Mouse (Mus musculus) midbrain, embryonic 14.5 days (tissue): ENCODE data around the gene Nktr. TPM values are rescaled to one million over a fixed set of nuclear protein-coding genes. Genes with fewer than 3 reads are reported as not detected.
A peak's percentile ranks its signal among the peaks of the same experiment; 100 is the strongest.

Source experiments
- ATAC-seq: fragments of 200-750 bp; cut with Nextera tagmentation; 2 replicates; pipeline ENCODE4 v1.8.0; 2017; ENCODE audit warnings: moderate number of reproducible peaks, moderate library complexity; ENCODE audit not compliant: low FRiP score, low TSS enrichment
- DNase-seq: peaks from one replicate; pipeline ENCODE4 v3.0.0-alpha.2; 2015
- H3K27ac ChIP-seq: fragments of 300-500 bp; sonication (generic); replicated peaks from 2 replicates; pipeline ENCODE4 v1.5.1; 2014; ENCODE audit warnings: mild to moderate bottlenecking, low read depth, low read length, moderate library complexity
- H3K27me3 ChIP-seq: fragments of 300-500 bp; sonication (generic); 2 replicates; pipeline ENCODE4 v1.6.1; 2014; ENCODE audit warnings: low read length, control low read depth, mixed read lengths; ENCODE audit not compliant: control insufficient read depth, insufficient read depth
- H3K36me3 ChIP-seq: fragments of 300-500 bp; sonication (generic); 2 replicates; pipeline ENCODE4 v1.6.1; 2014; ENCODE audit warnings: low read length, control low read depth; ENCODE audit not compliant: control insufficient read depth, insufficient read depth
- H3K4me1 ChIP-seq: fragments of 300-500 bp; sonication (generic); 2 replicates; pipeline ENCODE4 v1.6.1; 2014; ENCODE audit warnings: mild to moderate bottlenecking, antibody characterized with exemption, low read length, control low read depth; ENCODE audit not compliant: control insufficient read depth, insufficient read depth
- H3K4me2 ChIP-seq: fragments of 300-500 bp; sonication (generic); 2 replicates; pipeline ENCODE4 v1.6.1; 2014; ENCODE audit warnings: mild to moderate bottlenecking, low read length, moderate library complexity
- H3K4me3 ChIP-seq: fragments of 300-500 bp; sonication (generic); replicated peaks from 2 replicates; pipeline ENCODE4 v1.5.1; 2014; ENCODE audit warnings: low read depth, low read length
- H3K9ac ChIP-seq: fragments of 300-500 bp; sonication (generic); replicated peaks from 2 replicates; pipeline ENCODE4 v1.6.1; 2014; ENCODE audit warnings: mild to moderate bottlenecking, low read length, moderate library complexity
- H3K9me3 ChIP-seq: fragments of 300-500 bp; sonication (generic); 2 replicates; pipeline ENCODE4 v1.6.1; 2016; ENCODE audit warnings: low read length, control low read depth, mixed read lengths; ENCODE audit not compliant: control insufficient read depth
- WGBS: fragments of 180-500 bp; shearing (Covaris S2); extraction: QIAGEN DNeasy Blood & Tissue Kit; methylation state at CpG from one replicate; pipeline ENCODE4 v1.1.7; 2014; 5-methylcytosine and 5-hydroxymethylcytosine counted together
- polyA plus RNA-seq: library from polyadenylated mRNA; unstranded; fragments of >200 nt; fragmentation: Nextera tagmentation; extraction: Ambion mirVana; gene quantifications from 2 replicates; pipeline ENCODE4 v1.2.1, GENCODE M21; 2014

The Nktr gene
- 61.5 and 73.0 TPM in 2 replicates for polyA plus RNA-seq

GRCm38 (mm10) chr9:121718792-121719318, at the start of gene Nktr:
Gene Nktr (plus strand): TSS chr9:121719169.
- DNase-seq (peak; percentile 100), ATAC-seq (peak; percentile 99)
- Histone ChIP-seq H3K27ac (peak within 1 kb of the TSS; percentile 96), H3K4me2 (peak within 1 kb of the TSS; percentile 79), H3K4me3 (peak within 1 kb of the TSS; percentile 92), H3K9me3 (no peaks in the 10 kb centered on the region), H3K27me3 (no peaks in the 10 kb centered on the region), H3K9ac (peak within 1 kb of the TSS; percentile 91), H3K4me1 (peaks cover 9% of the 10 kb centered on the region), H3K36me3 (no peaks in the 10 kb centered on the region)
- under 1% methylated on average over 59 of the region's 61 CpGs for WGBS

GRCm38 (mm10) chr9:121669348-121669791, 49.6 kb upstream of the Nktr start:
- Histone ChIP-seq H3K4me1 (0 out of 2 replicates have a peak, but pooled peaks cover 5% of the 10 kb centered on the region), H3K4me2 (peak overlapping the region; percentile 65), H3K27me3 (0 out of 2 replicates have a peak, but pooled peaks cover 6% of the 10 kb centered on the region), H3K4me3 (peak overlapping the region; percentile 38), H3K9ac (peak overlapping the region; percentile 62), H3K27ac (no peak overlapping the region), H3K36me3 (no peaks in the 10 kb centered on the region), H3K9me3 (no peaks in the 10 kb centered on the region)
- DNase-seq, result peak; percentile 85
- peak; percentile 55; the same call in 1 of the 2 replicates for ATAC-seq
- under 1% methylated on average over 28 of the region's 28 CpGs for WGBS

DNA sequence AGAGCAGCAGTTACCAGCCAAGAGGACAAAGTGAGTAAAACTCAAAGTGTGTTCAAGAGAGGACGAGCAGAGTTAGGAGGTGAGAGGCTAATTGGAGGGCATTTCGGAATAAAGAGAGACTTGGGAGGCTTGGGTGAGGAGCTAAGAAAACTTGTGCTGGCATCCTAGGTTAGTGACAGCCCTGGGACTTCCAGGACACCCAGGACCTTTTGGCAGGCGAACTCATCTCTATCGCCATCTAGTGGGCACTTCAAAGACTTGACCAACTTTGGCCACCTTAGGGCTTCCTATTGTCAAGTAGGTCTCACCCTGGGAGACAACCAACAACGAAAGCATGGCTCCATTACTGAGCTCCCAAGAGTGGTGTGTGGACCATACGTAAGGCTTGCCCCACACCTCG, 47.7 kb upstream of the Nktr start:
- H3K27me3 ChIP-seq, result 0 out of 2 replicates have a peak, but pooled peaks cover 6% of the 10 kb centered on the region
- no peaks in the 10 kb centered on the region for H3K36me3 ChIP-seq
- H3K9me3 ChIP-seq, result no peaks in the 10 kb centered on the region
- peak; percentile 81 for DNase-seq
- ATAC-seq, result no peak
- H3K4me2 ChIP-seq, result no peak overlapping the region
- WGBS, result 20% methylated on average over 7 of the region's 7 CpGs
- H3K27ac ChIP-seq, result no peak overlapping the region
- H3K4me1 ChIP-seq, result 0 out of 2 replicates have a peak, but pooled peaks cover 5% of the 10 kb centered on the region
- H3K4me3 ChIP-seq, result no peak overlapping the region
- no peak overlapping the region for H3K9ac ChIP-seq

GRCm38 (mm10) chr9:121672311-121672710, 46.7 kb upstream of the Nktr start:
- Histone ChIP-seq H3K27ac (no peak overlapping the region), H3K4me3 (no peak overlapping the region), H3K4me1 (0 out of 2 replicates have a peak, but pooled peaks cover 5% of the 10 kb centered on the region), H3K9ac (no peak overlapping the region), H3K27me3 (0 out of 2 replicates have a peak, but pooled peaks cover 6% of the 10 kb centered on the region), H3K9me3 (no peaks in the 10 kb centered on the region), H3K36me3 (no peaks in the 10 kb centered on the region), H3K4me2 (no peak overlapping the region)
- DNase-seq (no peak), ATAC-seq (no peak)
- WGBS, result 68% methylated on average over 5 of the region's 5 CpGs

- 83% methylated on average over 5 of the region's 5 CpGs for WGBS
- Histone ChIP-seq H3K27me3 (0 out of 2 replicates have a peak, but pooled peaks cover under 1% of the 10 kb centered on the region), H3K9ac (no peak overlapping the region), H3K4me1 (0 out of 2 replicates have a peak, but pooled peaks cover 5% of the 10 kb centered on the region), H3K4me2 (no peak overlapping the region), H3K36me3 (no peaks in the 10 kb centered on the region), H3K4me3 (no peak overlapping the region), H3K9me3 (no peaks in the 10 kb centered on the region), H3K27ac (no peak overlapping the region)
- ATAC-seq (no peak), DNase-seq (no peak)
These were observed 45.3 kb upstream of the Nktr start for GRCm38 (mm10) chr9:121673716-121674115.

GRCm38 (mm10) chr9:121675011-121675410, 44.0 kb upstream of the Nktr start:
- H3K27ac ChIP-seq, result no peak overlapping the region
- 0 out of 2 replicates have a peak, but pooled peaks cover under 1% of the 10 kb centered on the region for H3K4me1 ChIP-seq
- ATAC-seq (no peak), DNase-seq (no peak)
- no peaks in the 10 kb centered on the region for H3K27me3 ChIP-seq
- 87% methylated on average over 9 of the region's 9 CpGs for WGBS
- no peaks in the 10 kb centered on the region for H3K9me3 ChIP-seq
- H3K4me2 ChIP-seq, result no peak overlapping the region
- no peak overlapping the region for H3K4me3 ChIP-seq
- no peak overlapping the region for H3K9ac ChIP-seq
- no peaks in the 10 kb centered on the region for H3K36me3 ChIP-seq

- no peak overlapping the region for H3K27ac ChIP-seq
- H3K4me2 ChIP-seq, result no peak overlapping the region
- H3K27me3 ChIP-seq, result no peaks in the 10 kb centered on the region
- no peak overlapping the region for H3K9ac ChIP-seq
- no peak for DNase-seq
- no peak overlapping the region for H3K4me3 ChIP-seq
- no peaks in the 10 kb centered on the region for H3K9me3 ChIP-seq
- H3K36me3 ChIP-seq, result no peaks in the 10 kb centered on the region
- 87% methylated on average over 2 of the region's 2 CpGs for WGBS
- no peaks in the 10 kb centered on the region for H3K4me1 ChIP-seq
- no peak for ATAC-seq
These were observed 43.4 kb upstream of the Nktr start for GRCm38 (mm10) chr9:121675556-121675955.

GRCm38 (mm10) chr9:121677069-121677468, 41.9 kb upstream of the Nktr start:
- DNase-seq, result no peak
- Histone ChIP-seq H3K9ac (no peak overlapping the region), H3K9me3 (no peaks in the 10 kb centered on the region), H3K4me2 (no peak overlapping the region), H3K4me3 (no peak overlapping the region), H3K36me3 (peaks cover 9% of the 10 kb centered on the region), H3K27ac (no peak overlapping the region), H3K27me3 (no peaks in the 10 kb centered on the region), H3K4me1 (no peaks in the 10 kb centered on the region)
- WGBS, result 85% methylated on average over 4 of the region's 4 CpGs
- no peak for ATAC-seq

DNA sequence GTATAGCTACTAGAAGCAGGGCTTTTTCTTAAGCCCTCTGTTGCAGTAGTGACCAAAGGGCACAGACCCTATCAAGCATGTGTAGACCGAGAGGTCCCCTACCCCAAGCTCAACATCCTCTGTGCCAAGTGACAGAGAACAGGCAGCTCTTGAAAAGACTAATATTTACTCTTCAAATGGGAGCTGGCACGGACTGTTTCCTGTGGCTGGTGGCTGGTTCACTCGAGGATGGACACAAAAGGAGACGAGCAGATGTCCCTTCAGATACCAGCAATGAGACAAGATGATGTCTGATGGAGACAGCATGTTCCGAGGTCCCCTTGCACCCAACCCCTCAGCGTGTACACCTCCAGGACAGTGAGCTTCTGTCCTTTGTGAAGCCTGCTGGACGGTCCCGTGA, 41.5 kb upstream of the Nktr start:
- H3K27ac ChIP-seq, result no peak overlapping the region
- no peaks in the 10 kb centered on the region for H3K4me1 ChIP-seq
- H3K4me3 ChIP-seq, result no peak overlapping the region
- no peak overlapping the region for H3K4me2 ChIP-seq
- WGBS, result 83% methylated on average over 8 of the region's 8 CpGs
- ATAC-seq (no peak), DNase-seq (no peak)
- no peaks in the 10 kb centered on the region for H3K27me3 ChIP-seq
- H3K9ac ChIP-seq, result no peak overlapping the region
- H3K9me3 ChIP-seq, result no peaks in the 10 kb centered on the region
- H3K36me3 ChIP-seq, result peaks cover 13% of the 10 kb centered on the region
